Mouse (Mus musculus): ENCODE results near the gene Smim22.

GRCm38 (mm10) chr16:4963346-4963745, 43.7 kb upstream of the Smim22 start:
- no peak for TF ChIP-seq E2F4 (IDR thresholded peaks at IDR 0.05; ENCODE audit: borderline replicate concordance, low read depth, low read length)
- no peak for TF ChIP-seq CTCF (IDR thresholded peaks at IDR 0.05 in 2 of 3, conservative IDR thresholded peaks at IDR 0.05 in 1 of 3; ENCODE audit: control insufficient read depth in 1 of 3, insufficient read depth in 1 of 3, low read depth in 2 of 3, low read length in 3 of 3, poor library complexity in 1 of 3, severe bottlenecking in 1 of 3)
- no peak for TF ChIP-seq RCOR1 (IDR thresholded peaks at IDR 0.05; ENCODE audit: low read depth, low read length)
- no peak for TF ChIP-seq UBTF (IDR thresholded peaks at IDR 0.05; ENCODE audit: borderline replicate concordance, insufficient read depth, low read depth, low read length)

Measured in MEL (cell line).